Mouse (Mus musculus) T-cell, adult 2 months (primary cell): Measurements from ENCODE around the gene Apol6.
"Not testable (repeated sequence)": the region's sequence is repeated elsewhere in the genome, so short reads cannot be mapped to it uniquely, and the experiment has no call there.

ENCODE experiments used
- DNase-seq: peaks from one replicate; pipeline ENCODE4 v3.0.0; 2022; ENCODE audit warnings: low spot score

Gene Apol6

GRCm38 (mm10) chr15:77031271-77031670, 13.3 kb upstream of the Apol6 start:
- no peak for DNase-seq

GRCm38 (mm10) chr15:77034526-77034925, 10.0 kb upstream of the Apol6 start:
- DNase-seq: no peak

GRCm38 (mm10) chr15:77035643-77036042, 8.9 kb upstream of the Apol6 start:
- DNase-seq: no peak

GRCm38 (mm10) chr15:77036320-77036988, 8.1 kb upstream of the Apol6 start:
- no peak for DNase-seq

- DNase-seq: no peak
Measured at GRCm38 (mm10) chr15:77036989-77037277, 7.6 kb upstream of the Apol6 start.

- DNase-seq: no peak
Measured at GRCm38 (mm10) chr15:77037278-77038161, 7.0 kb upstream of the Apol6 start.

GRCm38 (mm10) chr15:77039211-77039700, 5.3 kb upstream of the Apol6 start:
- no peak for DNase-seq

- no peak for DNase-seq
Measured at GRCm38 (mm10) chr15:77040784-77041183, 3.7 kb upstream of the Apol6 start.

- DNase-seq: no peak
Measured at GRCm38 (mm10) chr15:77045609-77046008, 1.1 kb downstream of the Apol6 start.

GRCm38 (mm10) chr15:77050570-77050969, 6.0 kb downstream of the Apol6 start, which contains the start of gene Mb:
Mb (minus strand) TSS chr15:77050670.
- DNase-seq: no peak

- DNase-seq: no peak
Measured at GRCm38 (mm10) chr15:77052176-77052575, 7.6 kb downstream of the Apol6 start.

GRCm38 (mm10) chr15:77053021-77053420, 8.5 kb downstream of the Apol6 start:
- no peak for DNase-seq

- DNase-seq: no peak
Measured at GRCm38 (mm10) chr15:77054611-77055175, 10.2 kb downstream of the Apol6 start.

GRCm38 (mm10) chr15:77056001-77056790, 11.7 kb downstream of the Apol6 start:
- no peak for DNase-seq

- DNase-seq: no peak
Measured at GRCm38 (mm10) chr15:77056791-77057051, 12.2 kb downstream of the Apol6 start.

GRCm38 (mm10) chr15:77058566-77058965, 14.0 kb downstream of the Apol6 start:
- DNase-seq: no peak

- not testable (repeated sequence) for DNase-seq
Measured at GRCm38 (mm10) chr15:77059416-77059815, 14.9 kb downstream of the Apol6 start.

GRCm38 (mm10) chr15:77062746-77063145, 18.2 kb downstream of the Apol6 start:
- DNase-seq: no peak

GRCm38 (mm10) chr15:77065259-77065852, 20.8 kb downstream of the Apol6 start:
- DNase-seq: no peak

GRCm38 (mm10) chr15:77066233-77066632, 21.7 kb downstream of the Apol6 start:
- DNase-seq: no peak

GRCm38 (mm10) chr15:77068439-77068861, 23.9 kb downstream of the Apol6 start:
- no peak for DNase-seq

- DNase-seq: no peak
Measured at GRCm38 (mm10) chr15:77069019-77069418, 24.5 kb downstream of the Apol6 start.
